Mouse (Mus musculus) E14TG2a.4 (cell line): ENCODE measurements at regions not wholly inside any gene's neighbourhood (a gene's known extent, or its start where the extent isn't known, plus 50 kb on each side); places are given as distances from the start of the nearest gene placed in this dataset.

ENCODE experiments used
- CTCF ChIP-seq: conservative IDR thresholded peaks from 2 replicates; pipeline ENCODE4 v1.5.1; 2014; ENCODE audit warnings: low read length
- POU5F1 ChIP-seq: IDR thresholded peaks from 2 replicates; pipeline ENCODE4 v1.6.1; 2014; ENCODE audit warnings: low read length, borderline replicate concordance

- no peak for TF ChIP-seq CTCF
- no peak for TF ChIP-seq POU5F1
These were observed 2177.9 kb downstream of the 4930444P10Rik start for GRCm38 (mm10) chr1:13915216-13915615.
